Mouse (Mus musculus) c-Kit-positive CD71-positive TER-119-negative erythroid progenitor cells, embryonic 14.5 days (primary cell): ENCODE results near the gene Fmnl3.

ENCODE experiments used
- DNase-seq: peaks from one replicate; pipeline ENCODE4 v3.0.0-alpha.2; 2013; ENCODE audit warnings: low read depth

Gene Fmnl3

DNA sequence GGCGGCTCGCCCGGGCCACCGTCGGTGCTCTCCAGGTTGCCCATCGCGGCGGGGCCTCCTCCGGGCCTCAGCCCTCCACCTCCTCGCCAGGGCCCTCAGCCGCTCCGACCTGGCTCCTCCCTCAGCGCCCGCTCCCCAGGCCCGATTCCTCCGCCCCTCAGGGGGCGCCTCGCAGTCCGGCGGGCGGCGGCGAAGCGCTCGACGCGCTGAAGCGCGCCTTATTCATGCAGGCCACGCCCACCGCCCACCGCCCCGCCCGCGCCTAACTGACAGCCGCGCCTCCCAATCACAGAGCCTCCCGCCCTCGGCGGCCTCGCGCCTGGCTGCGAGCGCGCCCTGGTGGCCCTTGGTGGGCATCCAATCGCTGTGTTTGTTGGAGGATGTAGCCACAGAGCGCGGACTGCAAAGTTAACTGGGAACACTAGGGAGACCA is at the start of gene Fmnl3:
Fmnl3 (minus strand) TSS at position 224 of the 433 bp plus-strand sequence.
- peak; percentile 65 for DNase-seq

DNA sequence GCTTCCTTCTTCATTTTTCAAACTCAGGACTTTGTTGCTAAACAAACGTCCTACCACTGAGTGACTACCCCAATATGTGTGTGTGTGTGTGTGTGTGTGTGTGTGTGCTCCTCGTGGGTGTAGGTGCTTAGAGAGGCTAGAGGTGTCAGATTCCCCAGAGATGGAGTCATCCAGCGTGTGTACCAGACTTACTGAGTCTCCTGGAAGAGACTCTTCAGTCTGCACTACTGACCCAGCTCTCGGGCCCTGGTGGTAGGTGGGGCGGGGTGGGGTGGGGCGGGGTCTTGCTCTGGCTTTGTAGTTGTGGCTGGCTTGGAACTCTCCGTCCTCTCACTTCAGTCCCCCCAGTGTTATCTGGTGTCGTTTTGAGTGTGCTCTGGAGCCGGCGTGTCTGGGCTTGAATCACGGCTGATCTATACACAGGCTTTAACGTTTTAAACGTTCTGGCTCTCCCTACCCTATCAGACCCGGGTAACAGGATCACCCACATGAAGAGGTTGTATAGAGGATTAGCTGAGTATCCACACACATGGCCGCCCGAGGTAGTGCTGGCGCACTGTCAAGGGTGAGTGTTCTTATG is 47.5 kb upstream of the Fmnl3 start:
- DNase-seq: no peak

DNA sequence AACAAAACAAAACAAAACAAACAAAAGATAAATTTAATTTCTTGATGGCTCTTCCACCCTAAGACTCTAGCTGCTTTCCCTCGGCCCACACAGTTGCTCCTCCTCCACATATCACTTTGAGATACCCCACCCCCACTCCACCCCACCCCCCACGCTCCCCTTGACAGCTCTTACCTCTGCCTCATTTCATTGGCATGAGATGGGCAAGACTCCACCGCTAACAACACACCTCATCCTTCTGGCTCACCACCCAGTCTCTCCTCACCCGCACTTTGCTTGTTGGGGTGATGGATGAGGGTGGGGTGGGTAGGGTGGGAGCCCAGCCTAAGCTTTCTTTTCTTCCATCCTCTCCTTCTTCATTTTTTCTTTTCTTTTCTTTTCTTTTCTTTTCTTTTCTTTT is 46.7 kb upstream of the Fmnl3 start:
- no peak for DNase-seq

DNA sequence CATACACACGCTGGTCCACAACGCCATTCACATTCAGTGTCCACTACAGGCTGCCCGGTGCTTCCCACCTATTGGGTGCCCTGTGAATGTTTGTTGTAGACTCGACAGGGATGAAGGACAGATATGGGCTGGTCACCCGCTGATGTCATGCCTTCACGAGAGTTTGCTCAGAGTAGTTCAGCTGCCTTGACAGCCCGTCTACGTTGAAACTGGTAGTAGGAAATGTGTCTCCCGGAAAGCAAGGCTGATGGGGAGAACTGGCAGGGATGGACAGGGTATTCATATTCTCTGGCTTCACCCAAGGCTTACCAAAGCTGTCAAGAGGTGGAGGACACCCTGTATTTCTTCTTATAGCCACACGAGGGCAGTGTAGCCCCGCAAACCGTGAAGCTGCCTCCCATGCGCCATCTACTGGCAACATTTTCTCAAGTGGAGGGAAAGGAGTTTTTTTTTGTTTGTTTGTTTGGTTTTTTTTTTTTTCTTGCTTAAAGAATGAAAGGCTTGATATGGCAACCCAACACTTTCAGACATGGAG is 46.1 kb upstream of the Fmnl3 start:
- peak; percentile 88 for DNase-seq

DNA sequence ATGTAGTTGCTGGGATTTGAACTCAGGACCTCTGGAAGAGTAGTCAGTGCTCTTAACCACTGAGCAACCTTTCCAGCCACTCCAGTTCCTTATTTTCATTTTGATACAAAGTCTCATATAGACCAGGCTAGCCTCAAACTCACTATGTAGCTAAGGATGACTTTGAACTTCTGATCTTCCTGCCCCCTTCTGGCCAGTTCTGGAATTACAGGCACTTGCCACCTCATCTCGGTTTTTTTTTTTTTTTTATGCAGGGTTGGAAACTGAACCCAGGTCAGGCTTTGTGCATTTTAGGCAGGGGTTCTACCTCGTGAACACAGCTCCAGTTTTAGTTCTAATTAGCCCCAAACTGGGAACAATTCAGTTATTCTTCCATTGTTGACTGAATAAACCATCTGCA is 45.5 kb upstream of the Fmnl3 start:
- DNase-seq: no peak

DNA sequence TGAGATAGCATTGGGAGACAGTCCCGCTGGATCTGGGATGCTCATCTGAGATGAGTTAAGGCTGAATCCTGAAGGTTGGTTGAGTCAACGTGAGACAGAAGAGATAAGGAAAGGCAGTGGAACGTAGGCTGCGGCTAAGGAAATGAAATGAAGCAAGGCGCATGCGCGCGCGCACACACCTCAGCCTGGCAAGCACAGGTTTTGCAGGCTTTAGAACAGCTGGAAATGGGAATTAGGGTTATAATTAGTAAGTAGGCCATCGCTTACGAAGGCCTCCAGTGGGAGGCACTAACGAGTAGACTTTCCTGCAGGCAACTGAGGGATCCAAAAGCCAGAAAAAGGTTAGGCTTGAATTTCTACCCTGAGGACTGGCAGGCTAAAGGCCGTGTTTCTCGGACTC is 41.5 kb upstream of the Fmnl3 start:
- no peak for DNase-seq

DNA sequence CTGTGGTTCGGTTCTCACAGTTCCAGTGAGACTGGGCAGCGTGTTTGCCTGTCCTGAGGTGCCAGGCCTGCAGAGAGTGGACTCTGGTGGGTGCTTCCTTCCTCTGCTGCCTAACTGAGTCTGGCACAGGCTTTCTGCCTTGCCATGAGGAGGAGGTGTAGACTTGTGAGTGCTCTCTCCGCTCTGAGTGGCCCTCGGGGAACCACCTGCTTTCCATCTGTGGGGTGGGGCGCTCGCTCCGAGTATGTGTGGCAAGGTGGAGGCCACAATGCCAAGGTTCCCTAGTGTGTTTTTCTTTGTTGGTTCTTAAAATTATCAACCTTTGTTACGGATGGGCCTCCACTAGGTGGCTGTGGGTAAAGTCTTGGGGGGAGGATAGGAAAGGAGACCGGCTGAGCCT is 38.6 kb upstream of the Fmnl3 start:
- DNase-seq: no peak

DNA sequence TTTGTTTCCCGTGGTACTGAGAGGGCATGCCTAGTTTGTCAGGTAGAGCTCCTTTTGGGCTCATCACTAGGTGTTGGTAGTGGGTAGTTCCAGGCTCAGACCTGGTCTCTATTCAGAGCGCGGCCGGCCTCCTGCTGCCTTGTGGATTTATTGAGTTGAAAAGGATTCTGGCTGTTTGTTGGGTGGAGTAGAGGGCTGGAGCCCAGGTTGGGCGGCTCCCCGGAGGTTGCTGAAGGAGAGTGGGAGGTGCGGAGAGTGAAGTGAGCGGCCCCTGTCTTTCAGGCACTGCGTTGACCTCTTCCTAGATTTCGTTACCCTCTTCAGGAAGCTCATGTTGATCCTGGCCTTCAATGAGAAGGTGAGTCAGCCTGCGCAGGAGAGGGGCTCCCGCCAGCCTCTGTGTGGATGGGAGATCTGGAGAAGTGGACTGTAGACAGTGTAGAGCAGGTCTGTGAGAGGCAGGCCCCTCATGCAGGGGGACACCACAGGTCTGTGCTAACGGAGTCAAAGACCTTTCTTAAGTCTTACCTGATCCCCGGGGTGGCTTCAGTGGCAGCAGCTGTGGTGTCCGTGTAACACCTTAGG is 36.8 kb upstream of the Fmnl3 start:
- no peak for DNase-seq

DNA sequence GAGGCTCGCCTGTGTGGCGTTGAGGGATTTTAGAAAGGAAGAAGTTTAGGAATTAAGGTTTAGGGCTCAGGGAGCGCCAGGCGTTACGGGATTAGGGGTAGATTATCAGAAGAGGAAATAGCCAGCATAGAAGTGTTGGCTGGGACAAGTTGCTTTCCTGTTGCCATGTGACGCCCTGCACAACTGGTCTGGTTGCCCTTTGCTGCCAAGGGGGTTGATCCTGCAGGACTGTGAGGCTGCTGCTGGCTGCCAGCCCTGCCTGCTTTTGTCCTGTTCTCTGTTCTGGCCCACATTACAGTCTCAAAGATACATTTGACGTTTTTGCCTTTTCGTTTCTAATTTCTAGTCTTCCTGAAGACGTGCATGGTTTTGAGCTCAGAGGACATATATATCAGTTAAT is 34.9 kb upstream of the Fmnl3 start:
- no peak for DNase-seq

DNA sequence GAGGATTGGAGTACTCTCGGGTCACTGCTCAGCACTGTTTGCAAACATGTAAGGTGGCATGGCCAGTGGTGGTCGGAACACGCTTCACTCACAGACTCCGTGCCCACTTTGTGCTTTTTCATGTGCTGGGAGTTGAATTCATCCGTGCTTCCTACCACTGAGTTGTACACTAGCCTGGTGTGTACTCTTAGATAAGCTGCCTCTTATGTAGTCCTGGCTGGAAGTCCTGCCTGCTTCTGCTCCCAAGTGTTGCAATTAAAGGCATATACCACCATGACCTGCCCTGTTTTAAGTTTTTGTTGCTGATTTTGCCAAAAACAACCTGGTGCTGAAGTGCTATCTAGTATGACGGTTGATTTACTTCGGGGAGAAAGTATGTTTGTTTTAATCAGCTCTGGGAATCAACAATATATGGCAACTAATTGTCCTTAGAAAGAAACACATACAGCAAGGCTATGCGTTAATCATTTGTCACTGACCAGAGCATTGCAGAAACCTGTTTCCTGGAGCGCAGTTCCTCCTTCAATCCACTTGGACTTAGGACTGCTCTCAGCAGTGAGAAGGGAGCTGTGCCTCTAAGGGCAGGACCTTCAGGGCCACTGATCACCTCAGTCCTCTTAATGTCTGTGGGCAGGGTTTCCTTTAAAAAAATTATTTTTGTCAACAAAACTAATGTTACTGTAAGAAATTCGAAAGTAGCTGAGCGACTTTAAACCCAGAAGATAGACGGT is 33.0 kb upstream of the Fmnl3 start:
- no peak for DNase-seq

DNA sequence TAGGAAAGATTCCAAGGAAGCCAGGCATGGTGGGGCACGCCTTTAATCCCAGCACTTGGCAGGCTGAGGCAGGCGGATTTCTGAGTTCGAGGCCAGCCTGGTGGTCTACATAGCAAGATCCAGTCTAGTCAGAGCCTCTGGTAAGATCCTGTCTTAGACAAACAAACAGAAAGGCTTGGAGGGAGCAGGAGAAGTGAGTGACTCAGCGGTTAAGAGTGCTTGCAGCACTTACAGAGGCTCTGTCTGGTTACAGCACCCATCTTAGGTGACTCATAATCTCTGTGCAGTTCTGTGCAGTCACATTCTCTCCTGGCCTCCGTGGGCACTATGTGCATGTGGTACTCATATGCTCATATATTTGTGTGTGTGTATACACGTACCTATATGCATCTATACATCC is 30.3 kb upstream of the Fmnl3 start:
- DNase-seq: no peak

DNA sequence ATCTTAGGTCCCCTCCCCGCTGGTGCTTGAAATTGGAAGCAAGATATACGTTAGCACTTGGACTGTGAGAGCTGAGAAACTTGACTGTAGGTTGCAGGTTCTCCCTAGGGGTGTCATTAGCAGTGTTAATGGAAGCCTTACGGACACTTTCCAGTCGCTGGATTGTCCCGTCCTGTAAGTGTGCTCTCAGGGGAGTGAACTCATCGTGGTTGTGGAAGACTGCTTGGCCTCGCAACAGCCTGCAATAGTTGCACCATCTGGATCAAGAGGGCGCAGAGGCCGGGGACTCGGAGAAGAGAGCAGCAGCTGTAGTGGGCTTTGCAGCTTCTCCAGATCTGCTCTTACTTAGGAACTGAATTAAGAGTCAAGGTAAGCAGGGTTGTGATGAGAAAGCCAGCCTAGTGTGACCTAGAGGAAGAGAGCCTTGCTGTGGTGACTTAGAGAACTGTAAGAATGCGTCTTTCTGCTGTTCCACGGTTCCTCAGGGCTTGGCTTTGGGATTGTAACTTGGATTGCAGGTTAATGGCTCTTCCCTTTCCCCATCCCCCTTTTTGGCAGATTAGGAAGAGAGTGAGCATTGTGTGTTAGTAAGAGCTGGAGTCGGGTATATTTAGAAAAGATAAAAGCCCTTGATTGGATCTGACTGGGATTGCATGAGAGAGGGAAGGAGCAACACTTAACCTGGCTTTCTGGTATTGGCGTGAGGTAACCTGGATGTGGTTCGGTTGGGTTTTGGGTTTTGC is 29.4 kb upstream of the Fmnl3 start:
- no peak for DNase-seq

DNA sequence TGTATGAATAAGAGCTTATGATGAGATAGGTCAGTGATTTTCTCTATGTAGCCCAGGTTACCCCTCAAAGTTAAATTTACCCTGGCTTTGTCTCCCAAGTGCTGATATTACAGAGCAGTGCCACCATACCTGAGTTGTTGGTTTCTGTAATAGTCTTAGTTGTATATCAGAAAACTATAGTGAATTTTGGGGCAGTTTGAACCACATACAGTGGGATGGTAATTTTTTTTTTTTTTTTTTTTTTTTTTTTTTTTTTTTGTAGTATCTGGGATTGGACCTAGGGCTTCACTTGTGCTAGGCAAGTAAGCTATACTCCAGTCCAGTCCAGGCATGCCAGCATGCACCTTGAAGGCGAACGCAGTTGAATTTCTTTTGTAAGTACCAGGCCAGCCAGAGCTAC is 27.3 kb upstream of the Fmnl3 start:
- DNase-seq: no peak

DNA sequence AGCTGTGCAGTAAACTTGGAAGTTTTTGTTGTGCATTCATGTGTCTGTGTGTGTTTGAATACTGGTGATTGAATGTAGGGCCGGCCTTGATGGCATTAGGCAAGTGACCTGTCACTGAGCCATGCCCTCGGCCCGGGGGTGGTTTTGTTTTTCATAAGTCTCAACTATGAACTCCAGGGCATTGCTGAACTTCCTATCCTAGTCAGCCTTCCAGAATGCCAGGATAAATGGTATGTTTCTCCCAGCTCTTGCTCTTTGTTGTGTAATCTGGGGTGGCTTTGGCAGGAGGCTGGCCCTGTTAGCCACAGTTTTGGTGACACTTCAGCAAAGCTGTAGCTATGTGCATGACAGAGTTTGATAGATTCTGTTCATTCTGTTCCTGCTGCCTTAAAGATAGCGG is 26.6 kb upstream of the Fmnl3 start:
- no peak for DNase-seq

DNA sequence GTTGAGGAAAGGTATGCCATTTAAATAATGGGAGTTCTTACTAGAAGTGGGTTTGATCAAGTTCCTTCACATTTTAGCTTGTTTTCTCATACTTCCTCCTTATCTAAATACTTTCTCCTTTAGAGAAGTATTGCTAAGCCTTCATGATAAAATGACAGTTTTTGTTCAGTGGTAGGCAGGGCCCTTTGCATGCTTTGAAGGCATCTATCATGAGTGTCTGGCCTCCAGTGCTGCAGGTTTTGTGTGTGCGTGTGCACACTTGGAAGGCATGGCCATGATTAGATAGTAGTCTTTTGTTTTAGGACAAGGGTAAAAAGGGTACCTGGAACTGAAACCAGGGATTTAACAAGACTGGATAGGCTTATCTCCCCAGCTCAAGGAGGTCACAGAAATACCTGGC is 26.2 kb upstream of the Fmnl3 start:
- no peak for DNase-seq

DNA sequence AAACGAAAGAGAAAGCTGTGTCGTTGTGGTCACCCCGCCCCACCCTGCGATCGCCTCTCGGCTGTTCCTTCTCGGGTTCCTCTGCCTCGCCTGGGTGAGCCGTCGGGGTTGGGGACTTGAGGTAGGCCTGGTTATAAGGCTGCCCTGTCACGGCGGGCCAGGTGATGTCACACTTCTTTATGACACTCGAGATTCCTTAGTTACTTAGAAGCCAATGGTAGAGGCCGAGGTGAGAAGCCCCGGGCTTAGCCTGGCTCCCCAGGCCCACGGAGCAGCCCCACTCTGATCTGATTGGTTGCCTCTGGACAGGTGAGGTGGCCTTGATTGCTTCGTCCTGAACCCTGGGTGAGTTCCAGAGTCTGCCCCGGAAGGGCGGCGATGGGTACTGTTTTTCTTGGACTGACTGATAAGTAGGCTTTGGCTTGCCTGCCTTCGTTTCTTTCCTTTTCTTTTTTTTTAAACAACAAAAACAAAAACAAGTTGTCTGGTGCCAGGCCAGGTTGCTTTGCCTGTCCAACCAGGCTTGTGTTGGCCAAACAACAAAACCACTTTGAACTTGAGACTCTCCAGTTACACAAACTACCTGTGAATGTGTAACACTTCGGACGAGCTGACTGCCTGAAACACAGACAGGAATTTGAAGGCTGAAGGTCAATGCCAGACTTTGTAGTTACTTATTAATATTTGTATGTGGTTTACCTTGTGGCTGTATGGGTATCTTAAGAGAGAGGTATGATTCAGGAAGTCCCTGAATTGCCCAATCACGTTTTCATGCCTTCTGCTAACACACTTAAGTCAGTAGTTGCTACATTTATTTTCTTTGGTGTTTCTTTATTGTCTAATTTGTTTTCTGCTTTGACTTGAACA is 23.3 kb upstream of the Fmnl3 start:
- peak; percentile 54 for DNase-seq

DNA sequence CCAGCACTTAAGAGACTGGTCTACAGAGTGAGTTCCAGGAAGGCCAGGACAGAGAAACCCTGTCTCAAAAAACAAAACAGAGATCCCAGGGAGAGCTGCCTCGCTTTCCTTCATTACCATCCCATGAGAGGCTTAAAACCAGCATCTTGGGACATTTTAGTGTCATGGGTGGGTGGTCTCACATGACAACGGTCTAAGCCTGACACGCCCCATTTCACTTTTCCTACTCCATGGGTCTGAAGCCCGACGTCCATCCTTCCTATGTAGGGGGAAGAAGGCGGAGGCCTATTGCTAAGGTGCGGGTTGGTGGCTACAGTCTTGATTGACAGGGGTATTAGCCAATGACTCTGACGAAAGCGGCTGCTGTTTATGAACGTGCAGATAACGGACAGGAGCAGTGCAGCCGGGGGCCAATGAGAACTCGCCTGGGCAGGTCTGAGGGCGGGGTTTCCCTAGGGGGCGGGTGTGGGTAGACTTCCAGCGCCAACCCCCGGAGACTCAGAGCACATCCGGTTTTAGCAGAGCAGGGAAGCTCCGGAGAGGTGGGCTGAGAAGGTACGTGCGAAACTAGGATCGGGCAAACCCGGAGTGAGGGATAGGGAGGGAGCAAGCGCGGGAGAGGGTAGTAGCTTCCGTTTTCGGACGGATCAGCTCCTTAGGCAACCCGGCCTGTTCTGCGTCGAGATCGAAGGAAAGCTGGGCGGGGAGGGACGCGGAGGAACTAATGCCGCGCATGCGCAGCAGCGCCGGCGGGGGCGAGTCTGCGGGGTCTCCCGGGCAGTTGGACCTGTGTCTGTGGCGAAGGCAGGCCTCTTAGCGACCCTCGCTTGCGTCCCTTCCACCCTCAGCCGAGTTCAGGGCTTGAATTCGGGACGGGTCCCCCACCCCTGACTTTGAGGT is 22.5 kb upstream of the Fmnl3 start, which contains the start of gene Tmbim6:
Tmbim6 (plus strand) TSS at position 397 of the 900 bp plus-strand sequence.
- DNase-seq: peak; percentile 99

DNA sequence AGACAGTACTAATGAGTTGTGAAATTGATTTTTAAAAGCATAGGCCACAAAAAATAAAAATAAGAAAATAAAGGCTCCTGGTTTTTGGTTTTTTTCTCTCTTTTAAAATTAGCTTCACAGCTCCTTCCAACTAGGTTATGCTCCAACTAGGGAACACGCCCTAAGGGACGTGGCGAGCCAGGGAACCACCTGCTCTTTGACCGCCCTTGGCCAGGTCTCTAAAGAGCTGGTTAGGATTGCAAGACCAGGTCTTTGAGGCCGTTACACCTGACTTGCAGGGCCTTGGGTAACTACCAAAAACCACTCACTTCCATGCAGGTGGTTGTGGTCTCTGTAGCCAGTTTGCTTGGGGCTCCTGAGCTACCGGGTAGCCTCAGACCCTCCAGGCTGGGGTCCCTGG is 21.7 kb upstream of the Fmnl3 start:
- no peak for DNase-seq

DNA sequence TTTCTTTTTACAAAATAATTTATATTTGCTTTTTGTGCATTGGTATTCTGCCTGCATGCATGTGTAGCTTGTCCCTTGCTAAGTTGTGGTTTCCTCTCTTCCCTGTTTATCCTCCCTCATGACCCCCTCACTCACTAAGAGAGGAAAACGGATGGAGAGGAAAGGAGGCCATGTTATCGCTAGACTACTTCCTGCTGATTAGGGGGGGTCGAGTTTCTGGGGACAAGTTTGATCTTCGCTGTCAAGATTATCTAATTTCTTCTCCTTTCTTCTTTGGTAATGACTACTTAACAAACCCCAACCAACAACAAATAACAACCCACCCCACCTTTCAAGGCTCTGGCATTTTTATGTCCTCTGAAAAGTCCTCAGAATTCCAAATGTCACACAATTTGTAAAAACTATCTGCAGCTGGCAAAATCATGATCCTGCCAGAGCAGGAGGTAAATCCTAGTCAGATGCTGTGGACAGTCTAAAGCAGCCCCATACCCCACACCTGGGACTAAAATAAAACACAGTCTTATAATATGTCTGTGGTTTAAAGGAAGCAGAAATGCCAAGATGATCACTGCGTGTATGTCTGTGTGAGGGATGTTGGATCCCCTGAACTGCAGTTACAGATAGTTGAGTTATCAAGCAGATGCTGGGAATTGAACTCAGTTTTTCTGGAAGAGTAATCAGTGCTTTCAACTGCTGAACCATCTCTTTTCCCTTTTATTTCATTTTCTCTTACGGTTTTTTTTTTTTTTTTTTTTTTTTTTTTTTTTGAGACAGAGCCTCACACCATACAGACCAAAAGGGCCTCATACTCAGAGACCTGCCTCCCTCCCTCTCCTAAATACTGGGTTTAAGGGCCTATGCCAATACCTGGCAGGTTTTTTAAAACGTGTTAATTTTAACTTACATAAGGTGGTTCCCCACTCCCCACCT is 20.5 kb upstream of the Fmnl3 start:
- DNase-seq: no peak
